Mouse (Mus musculus): ENCODE measurements around the gene Hnrnpul1.

DNA sequence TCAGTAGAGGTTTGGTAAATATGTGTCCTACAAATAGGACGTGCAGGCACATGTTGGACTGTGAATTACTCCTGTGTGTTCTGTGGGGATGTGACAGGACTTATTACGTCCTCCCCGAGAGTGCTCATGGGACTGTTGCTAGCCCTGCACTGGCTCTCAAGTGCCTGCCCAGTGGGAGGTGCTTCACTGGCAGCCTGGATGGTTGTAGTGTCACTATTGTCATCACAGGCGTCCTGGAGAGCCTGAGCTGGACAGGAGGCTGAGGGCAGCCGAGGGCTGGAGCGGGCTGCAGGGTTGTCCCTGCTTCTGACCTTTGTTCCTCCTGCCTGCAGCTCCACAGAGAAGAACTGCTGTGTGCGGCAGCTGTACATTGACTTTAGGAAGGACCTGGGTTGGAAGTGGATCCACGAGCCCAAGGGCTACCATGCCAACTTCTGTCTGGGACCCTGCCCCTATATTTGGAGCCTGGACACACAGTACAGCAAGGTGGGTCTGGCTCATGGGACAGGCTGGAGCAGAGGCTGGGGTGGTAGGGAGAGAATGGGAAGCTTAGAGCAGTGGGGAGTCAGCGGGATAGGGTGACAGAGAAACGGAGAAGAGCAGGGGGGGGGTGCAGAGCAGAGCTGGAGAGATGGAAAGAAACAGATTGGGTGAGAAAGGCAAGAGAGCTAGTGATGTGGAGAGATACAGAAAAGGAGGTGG lies 50.6 kb downstream of the Hnrnpul1 start:
- TF ChIP-seq CTCF (IDR thresholded peaks at IDR 0.05; ENCODE audit: control insufficient read depth, insufficient read depth, low read length) (no peak), POLR2A (IDR thresholded peaks at IDR 0.05; ENCODE audit: borderline replicate concordance, control insufficient read depth, low read depth, low read length) (no peak; the same call in 1 of the 2 replicates)
